Mouse (Mus musculus): ENCODE data around the gene Npas1.

Gene Npas1

DNA sequence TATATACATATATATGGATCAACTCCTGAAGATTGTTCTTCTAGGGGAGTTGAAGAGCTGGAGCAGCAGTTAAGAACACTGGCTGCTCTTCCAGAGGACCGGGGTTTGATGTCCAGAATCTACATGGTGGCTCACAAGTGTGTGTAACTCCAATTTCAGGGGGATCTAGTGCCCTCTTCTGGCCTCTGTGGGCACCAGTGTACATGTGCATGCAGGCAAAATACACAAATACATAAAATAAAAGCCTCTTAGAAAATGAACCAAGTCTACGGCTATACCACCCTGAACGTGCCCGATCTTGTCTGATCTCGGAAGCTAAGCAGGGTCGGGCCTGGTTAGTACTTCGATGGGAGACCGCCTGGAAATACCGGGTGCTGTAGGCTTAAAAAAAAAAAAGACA lies 6.0 kb downstream of the Npas1 start:
- no peak for DNase-seq (ENCODE audit: low spot score)

- no peak for DNase-seq (ENCODE audit: low spot score)
Measured at GRCm38 (mm10) chr7:16468115-16468514, 9.4 kb downstream of the Npas1 start.

- DNase-seq (ENCODE audit: low spot score): no peak
Measured at GRCm38 (mm10) chr7:16466565-16466964, 11.0 kb downstream of the Npas1 start.

- no peak for DNase-seq (ENCODE audit: low spot score)
Measured at GRCm38 (mm10) chr7:16465568-16465967, 12.0 kb downstream of the Npas1 start.

DNA sequence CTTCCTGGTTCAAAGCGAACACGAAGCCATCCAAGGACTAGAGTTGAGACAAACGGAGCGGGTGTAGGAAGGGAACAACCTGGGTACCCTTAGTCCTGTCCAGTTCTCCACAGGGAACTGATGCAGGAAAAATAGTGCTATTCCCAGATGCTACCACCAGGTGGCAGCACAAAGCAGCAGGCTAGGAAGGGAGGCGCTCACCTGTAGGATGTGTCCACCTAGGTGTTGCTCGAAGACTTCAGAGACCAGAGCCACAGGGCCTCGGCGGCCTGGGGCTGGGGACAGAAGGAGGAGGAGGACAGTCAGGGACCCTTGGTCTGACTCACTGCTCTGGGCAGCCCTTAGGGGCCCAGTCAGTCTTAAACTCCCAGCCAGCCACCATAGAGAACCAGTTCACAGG lies 12.4 kb downstream of the Npas1 start:
- DNase-seq (ENCODE audit: low spot score): peak; percentile 46

DNA sequence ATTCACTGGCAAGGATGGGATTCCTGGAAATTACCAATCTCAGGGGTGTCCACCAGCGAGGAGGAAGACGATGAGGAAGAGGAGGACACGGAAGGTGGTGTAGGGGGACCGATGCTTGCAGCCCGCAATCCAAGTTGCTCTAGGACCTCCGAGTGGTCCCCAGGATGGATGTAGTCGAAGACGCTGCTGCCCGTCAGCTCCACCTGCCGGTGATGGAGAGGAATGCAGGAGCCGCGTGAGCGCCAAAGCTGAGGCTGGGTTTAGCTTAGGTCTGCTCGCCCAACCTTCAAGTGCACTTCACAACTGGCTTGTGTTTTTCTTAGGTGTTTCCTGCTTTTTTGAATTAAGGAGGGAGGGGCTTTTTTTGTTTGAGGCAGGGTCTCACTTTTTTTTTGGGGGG lies 14.3 kb downstream of the Npas1 start:
- DNase-seq (ENCODE audit: low spot score): peak; percentile 72

DNA sequence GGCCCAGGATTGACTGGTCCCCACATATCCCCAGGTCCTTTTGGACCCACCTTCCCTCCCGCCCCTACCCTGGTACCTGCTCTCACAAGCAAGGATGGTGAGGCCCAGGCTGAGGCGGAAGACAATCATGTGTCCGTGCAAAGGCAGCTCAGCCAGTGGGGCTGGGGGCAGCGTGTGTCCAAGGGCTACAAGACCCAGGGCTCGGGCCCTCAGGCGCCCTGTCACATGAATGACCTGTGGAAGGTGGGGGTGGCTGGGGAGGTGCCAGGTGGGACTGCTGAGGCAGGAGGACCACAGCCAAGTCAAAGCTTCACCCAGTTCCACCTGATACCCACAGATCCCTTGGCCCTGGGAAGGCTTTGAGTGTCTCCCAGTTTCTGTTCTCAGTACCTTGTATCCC lies 15.8 kb downstream of the Npas1 start:
- no peak for DNase-seq (ENCODE audit: low spot score)

GRCm38 (mm10) chr7:16461151-16461550 lies 16.4 kb downstream of the Npas1 start:
- no peak for DNase-seq (ENCODE audit: low spot score)

DNA sequence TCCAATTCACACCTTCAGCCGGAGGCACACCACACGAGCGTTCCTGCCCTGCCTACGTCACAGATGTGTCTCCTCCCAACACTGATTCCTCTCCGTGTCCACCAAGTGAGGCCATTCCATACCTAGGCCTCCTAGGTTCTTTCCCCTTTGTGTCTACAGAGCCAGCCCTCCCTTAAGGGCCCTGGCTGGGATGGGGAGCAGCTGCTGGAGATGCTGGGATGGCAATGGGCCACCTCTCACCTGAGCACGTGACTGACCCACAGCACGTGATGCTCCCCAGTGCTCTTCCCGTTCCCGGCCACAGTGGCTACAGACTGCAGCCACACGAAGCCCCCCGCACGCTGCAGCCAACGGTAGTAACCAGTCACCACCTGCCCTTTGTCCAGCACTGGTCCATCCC lies 17.0 kb downstream of the Npas1 start:
- DNase-seq (ENCODE audit: low spot score): no peak

GRCm38 (mm10) chr7:16456289-16456688 lies 21.2 kb downstream of the Npas1 start:
- DNase-seq (ENCODE audit: low spot score): no peak

GRCm38 (mm10) chr7:16455016-16455415 lies 22.5 kb downstream of the Npas1 start:
- no peak for DNase-seq (ENCODE audit: low spot score)

- DNase-seq (ENCODE audit: low spot score): peak; percentile 50
Measured at GRCm38 (mm10) chr7:16453118-16453711, 24.3 kb downstream of the Npas1 start.

DNA sequence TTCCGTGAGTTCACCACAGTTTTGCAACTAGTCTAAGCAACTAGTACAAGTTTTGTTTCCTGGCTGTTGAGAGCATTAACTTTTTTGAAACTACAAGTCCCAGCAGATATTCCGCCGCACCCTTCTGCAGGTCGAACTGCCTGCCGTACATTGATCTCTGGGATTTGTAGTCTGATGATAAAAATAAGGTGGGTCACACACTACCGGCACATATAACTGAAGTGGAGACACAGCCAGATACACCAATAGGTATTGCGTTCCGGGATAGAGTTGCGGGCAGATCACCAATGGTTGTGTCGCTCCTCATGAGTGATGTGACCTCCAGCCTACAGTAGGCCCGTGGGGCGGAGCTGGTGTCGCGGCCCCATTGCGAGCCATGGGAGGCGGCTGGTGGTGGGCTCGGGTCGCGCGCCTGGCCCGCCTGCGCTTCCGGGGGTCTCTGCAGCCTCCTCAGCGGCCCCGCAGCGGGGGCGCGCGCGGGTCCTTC lies 24.9 kb downstream of the Npas1 start, which contains the start of gene Tmem160:
Tmem160 (plus strand) TSS at position 193 of the 487 bp plus-strand sequence.
- DNase-seq (ENCODE audit: low spot score): peak; percentile 92

DNA sequence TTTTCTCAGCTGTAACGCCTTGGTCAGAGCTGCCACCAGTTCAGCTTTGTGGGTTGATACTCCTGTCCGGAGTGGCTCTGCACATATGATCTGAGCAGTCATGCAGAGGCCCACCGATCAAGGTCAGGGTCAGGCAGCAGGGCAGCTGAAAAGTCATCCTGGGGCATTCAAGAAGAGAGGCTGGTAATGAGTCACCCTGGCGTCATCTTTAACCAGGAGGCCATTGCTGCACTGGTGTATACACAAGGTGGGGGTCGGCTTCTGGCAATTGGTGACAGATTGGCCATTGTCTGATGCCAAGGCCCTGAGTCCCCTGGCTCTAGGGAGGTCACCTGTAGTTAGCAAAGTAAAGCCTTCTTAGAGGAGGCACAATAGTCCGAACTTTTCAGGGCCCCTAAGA lies 25.9 kb downstream of the Npas1 start:
- DNase-seq (ENCODE audit: low spot score): no peak

- DNase-seq (ENCODE audit: low spot score): no peak
Measured at GRCm38 (mm10) chr7:16441241-16441640, 36.3 kb downstream of the Npas1 start.

DNA sequence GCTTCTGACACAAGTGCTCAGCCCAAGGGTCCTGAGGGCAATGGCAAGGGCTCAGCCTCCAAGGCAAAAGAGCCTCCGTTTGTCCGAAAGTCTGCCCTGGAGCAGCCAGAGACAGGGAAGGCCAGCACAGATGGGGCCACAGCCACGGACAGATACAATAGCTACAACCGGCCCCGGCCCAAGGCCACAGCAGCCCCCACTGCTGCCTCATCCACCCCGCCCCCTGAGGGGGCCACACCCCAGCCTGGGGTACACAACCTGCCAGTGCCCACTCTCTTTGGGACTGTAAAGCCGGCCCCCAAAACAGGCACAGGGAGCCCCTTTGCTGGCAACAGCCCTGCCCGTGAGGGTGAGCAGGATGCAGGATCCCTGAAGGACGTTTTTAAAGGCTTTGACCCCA lies 42.4 kb downstream of the Npas1 start:
- DNase-seq (ENCODE audit: low spot score): no peak

- no peak for DNase-seq (ENCODE audit: low spot score)
Measured at GRCm38 (mm10) chr7:16433352-16433971, 44.1 kb downstream of the Npas1 start.

DNA sequence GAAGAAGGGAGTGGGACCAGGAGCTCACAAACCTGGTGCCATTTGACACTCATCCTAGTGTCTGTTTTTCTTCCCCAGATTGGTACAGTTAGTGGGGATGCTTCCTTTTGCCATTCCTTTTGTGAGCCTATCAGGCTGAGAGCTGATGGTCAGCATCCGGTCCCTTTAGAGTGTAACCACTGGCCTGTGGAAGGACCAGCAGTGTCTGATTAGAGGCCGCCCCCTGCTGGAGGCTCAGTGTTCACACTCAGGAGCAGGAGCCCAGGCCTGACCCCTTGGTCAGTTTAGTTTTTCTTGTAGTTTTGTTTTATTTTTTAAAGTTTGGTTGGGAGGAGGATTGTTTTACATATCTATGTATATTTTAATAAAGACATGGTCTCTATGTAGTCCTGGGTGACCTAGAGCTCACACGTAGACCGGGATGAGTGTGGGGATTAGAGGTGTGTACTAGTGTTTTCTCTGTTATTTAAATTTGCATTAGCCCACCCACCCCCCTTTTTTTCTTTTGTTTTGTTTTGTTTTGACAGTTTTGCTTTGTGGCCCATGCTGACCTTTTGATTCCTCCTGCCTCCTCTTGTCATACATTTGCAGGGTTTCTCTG lies 51.3 kb downstream of the Npas1 start:
- peak; percentile 69 for DNase-seq (ENCODE audit: low spot score)

- peak; percentile 63 for DNase-seq (ENCODE audit: low spot score)
Measured at GRCm38 (mm10) chr7:16425721-16426120, 51.8 kb downstream of the Npas1 start.

DNA sequence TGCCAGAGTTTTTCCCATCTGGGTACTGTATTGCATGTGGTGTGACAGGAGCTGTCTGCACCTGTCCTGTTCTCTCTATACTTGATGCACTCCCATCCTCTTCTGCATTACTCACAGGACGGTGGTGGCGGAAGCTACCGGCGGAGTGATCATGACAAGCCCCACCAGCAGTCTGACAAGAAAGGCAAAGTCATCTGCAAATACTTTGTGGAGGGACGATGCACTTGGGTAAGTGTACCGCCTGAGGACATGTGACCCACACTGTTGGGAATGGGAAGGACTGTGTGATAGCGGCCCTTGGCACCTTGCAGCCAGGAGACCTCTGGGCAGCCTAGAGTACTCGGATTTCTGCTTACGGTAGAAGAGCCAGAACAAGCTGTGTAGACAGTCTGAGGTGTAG lies 53.8 kb downstream of the Npas1 start:
- no peak for DNase-seq (ENCODE audit: low spot score)

DNA sequence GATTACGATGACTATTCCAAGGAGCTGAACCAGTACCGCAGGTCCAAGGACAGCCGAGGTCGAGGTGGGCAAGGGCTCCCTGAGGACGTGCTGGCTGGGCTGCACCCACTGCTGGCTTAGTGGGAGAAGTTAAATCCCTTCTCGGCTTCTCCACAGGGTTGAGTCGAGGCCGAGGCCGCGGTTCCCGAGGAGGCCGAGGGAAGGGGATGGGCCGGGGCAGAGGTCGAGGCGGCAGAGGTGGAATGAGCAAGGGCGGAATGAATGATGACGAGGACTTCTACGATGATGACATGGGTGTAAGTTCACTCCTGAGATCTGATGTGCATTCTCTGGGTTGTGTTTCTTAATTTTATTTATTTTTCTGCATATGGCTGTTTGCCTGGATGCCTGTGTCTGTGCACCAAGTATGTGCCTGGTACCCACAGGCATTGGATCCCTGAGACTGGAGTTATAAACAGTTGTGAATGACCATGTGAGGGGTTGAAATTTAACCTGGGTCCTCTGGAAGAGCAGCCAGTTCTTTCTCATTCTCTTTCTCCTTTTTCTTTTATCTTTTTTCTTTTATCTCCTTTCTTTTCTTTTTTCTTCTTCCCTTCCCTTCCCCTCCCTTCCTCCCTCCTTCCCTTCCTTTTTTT lies 55.2 kb downstream of the Npas1 start:
- DNase-seq (ENCODE audit: low spot score): peak; percentile 66

DNA sequence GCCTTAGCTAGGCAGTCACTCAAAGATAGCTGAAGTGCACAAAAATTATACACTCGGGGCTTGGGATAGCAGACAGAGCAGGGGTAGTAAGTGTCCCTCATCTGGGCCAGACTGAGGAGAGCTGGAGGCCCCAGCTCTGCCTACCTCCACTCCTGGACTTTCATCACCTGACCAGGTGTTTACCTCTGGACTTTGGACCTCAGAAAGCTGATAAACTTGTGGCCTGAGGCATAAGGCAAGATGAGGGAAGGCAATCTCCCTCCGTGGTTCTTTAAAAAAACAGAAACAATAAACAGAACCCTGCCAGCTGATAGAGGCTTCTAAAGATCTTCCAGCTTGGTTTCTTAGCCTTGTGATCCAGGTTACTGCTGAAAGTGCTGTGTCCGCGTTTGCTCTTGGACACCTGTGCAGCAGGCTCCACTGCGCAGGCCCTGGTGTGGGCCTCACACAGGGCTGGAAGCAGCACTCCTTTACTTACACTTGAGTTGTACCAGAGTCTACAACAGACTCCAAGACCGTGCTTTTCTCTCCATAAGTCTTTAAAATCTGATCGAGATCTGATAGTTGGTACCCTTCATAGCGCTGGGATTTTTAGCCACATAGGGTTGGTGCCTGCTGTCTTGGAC lies 56.9 kb downstream of the Npas1 start:
- DNase-seq (ENCODE audit: low spot score): peak; percentile 84

GRCm38 (mm10) chr7:16418713-16419112 lies 58.8 kb downstream of the Npas1 start:
- DNase-seq (ENCODE audit: low spot score): no peak
